Mouse (Mus musculus) thymus, adult 2 months (tissue): Measurements from ENCODE around the gene Nrg3.

Experiments used
- CTCF ChIP-seq: fragments of 200-500 bp; IDR thresholded peaks from 2 replicates; pipeline ENCODE4 v1.5.1; 2012; ENCODE audit warnings: mild to moderate bottlenecking, control low read depth, low read length, moderate library complexity, borderline replicate concordance; ENCODE audit not compliant: control insufficient read depth, poor library complexity, insufficient read depth; ENCODE audit errors: extremely low read depth
- POLR2A ChIP-seq: fragments of 200-500 bp; IDR thresholded peaks from 2 replicates; pipeline ENCODE4 v1.6.1; 2012; ENCODE audit warnings: mild to moderate bottlenecking, low read length, control low read depth, moderate library complexity; ENCODE audit not compliant: control insufficient read depth, poor library complexity, insufficient read depth; ENCODE audit errors: extremely low read depth

- TF ChIP-seq CTCF (no peak), POLR2A (no peak)
Measured at GRCm38 (mm10) chr14:38835006-38835405, 637.9 kb downstream of the Nrg3 start.
